Mouse (Mus musculus): Measurements from ENCODE around the gene Plekho2. TPM values are rescaled to one million over a fixed set of nuclear protein-coding genes. Genes with fewer than 3 reads are reported as not detected.

Plekho2 gene
- polyA plus RNA-seq (2015; fragmentation: Nextera tagmentation; extraction: Ambion mirVana) = 6.6 and 6.7 TPM in 2 replicates

GRCm38 (mm10) chr9:65579781-65580371 lies at the start of gene Plekho2:
Gene Plekho2 (minus strand): TSS chr9:65580040.
- TF ChIP-seq CTCF (IDR thresholded peaks at IDR 0.05; ENCODE audit: low read depth) = no peak
- WGBS = under 1% methylated on average over 42 of the region's 45 CpGs
- Histone ChIP-seq H3K9me3 (ENCODE audit: control insufficient read depth) (no peaks in the 10 kb centered on the region), H3K27ac (ENCODE audit: low read depth, low read length) (peak within 1 kb of the TSS; percentile 78), H3K27me3 (replicated peaks; ENCODE audit: control insufficient read depth, insufficient read depth, low read length) (no peaks in the 10 kb centered on the region), H3K36me3 (ENCODE audit: control insufficient read depth, insufficient read depth) (no peaks in the 10 kb centered on the region), H3K4me3 (ENCODE audit: low read depth, low read length) (peak within 1 kb of the TSS; percentile 54), H3K4me1 (replicated peaks; ENCODE audit: control insufficient read depth, insufficient read depth, low read length) (peaks cover 15% of the 10 kb centered on the region), H3K9ac (ENCODE audit: low read depth, low read length) (peak within 1 kb of the TSS; percentile 55), H3K4me2 (replicated peaks; ENCODE audit: low read depth) (peak within 1 kb of the TSS; percentile 77)
- peak; percentile 81 for ATAC-seq

GRCm38 (mm10) chr9:65629025-65629766 lies 49.4 kb upstream of the Plekho2 start, which contains the start of gene Rbpms2:
Gene Rbpms2 (plus strand): TSS chr9:65629648.
- peaks cover 26% of the 10 kb centered on the region; the same call in 1 of the 2 replicates for H3K27me3 ChIP-seq (replicated peaks; ENCODE audit: control insufficient read depth, insufficient read depth, low read length)
- H3K9me3 ChIP-seq (ENCODE audit: control insufficient read depth) = no peaks in the 10 kb centered on the region
- peak within 1 kb of the TSS; percentile 87 for H3K4me2 ChIP-seq (replicated peaks; ENCODE audit: low read depth)
- 0 out of 2 replicates have a peak, but pooled peaks cover 3% of the 10 kb centered on the region for H3K4me1 ChIP-seq (replicated peaks; ENCODE audit: control insufficient read depth, insufficient read depth, low read length)
- peak within 1 kb of the TSS; percentile 28 for H3K27ac ChIP-seq (ENCODE audit: low read depth, low read length)
- no peak for ATAC-seq
- TF ChIP-seq CTCF (IDR thresholded peaks at IDR 0.05; ENCODE audit: low read depth) = no peak
- 4% methylated on average over 39 of the region's 40 CpGs for WGBS
- peak within 1 kb of the TSS; percentile 53 for H3K9ac ChIP-seq (ENCODE audit: low read depth, low read length)
- no peaks in the 10 kb centered on the region for H3K36me3 ChIP-seq (ENCODE audit: control insufficient read depth, insufficient read depth)
- H3K4me3 ChIP-seq (ENCODE audit: low read depth, low read length) = peak within 1 kb of the TSS; percentile 70

- ATAC-seq = no peak
- no peak overlapping the region for H3K4me2 ChIP-seq (replicated peaks; ENCODE audit: low read depth)
- H3K9me3 ChIP-seq (ENCODE audit: control insufficient read depth) = no peaks in the 10 kb centered on the region
- H3K9ac ChIP-seq (ENCODE audit: low read depth, low read length) = no peak overlapping the region
- H3K4me1 ChIP-seq (replicated peaks; ENCODE audit: control insufficient read depth, insufficient read depth, low read length) = no peaks in the 10 kb centered on the region
- no peak overlapping the region for H3K4me3 ChIP-seq (ENCODE audit: low read depth, low read length)
- no peak for TF ChIP-seq CTCF (IDR thresholded peaks at IDR 0.05; ENCODE audit: low read depth)
- H3K27ac ChIP-seq (ENCODE audit: low read depth, low read length) = no peak overlapping the region
- peaks cover 9% of the 10 kb centered on the region; the same call in 1 of the 2 replicates for H3K27me3 ChIP-seq (replicated peaks; ENCODE audit: control insufficient read depth, insufficient read depth, low read length)
- whole genome bisulfite sequencing = 56% methylated on average over 2 of the region's 2 CpGs
- H3K36me3 ChIP-seq (ENCODE audit: control insufficient read depth, insufficient read depth) = no peaks in the 10 kb centered on the region
These were observed 44.4 kb upstream of the Plekho2 start for GRCm38 (mm10) chr9:65624266-65624665.

- no peak for TF ChIP-seq CTCF (IDR thresholded peaks at IDR 0.05; ENCODE audit: low read depth)
- Histone ChIP-seq H3K4me2 (replicated peaks; ENCODE audit: low read depth) (no peak overlapping the region), H3K4me3 (ENCODE audit: low read depth, low read length) (no peak overlapping the region), H3K27ac (ENCODE audit: low read depth, low read length) (no peak overlapping the region), H3K36me3 (ENCODE audit: control insufficient read depth, insufficient read depth) (no peaks in the 10 kb centered on the region), H3K9me3 (ENCODE audit: control insufficient read depth) (no peaks in the 10 kb centered on the region), H3K4me1 (replicated peaks; ENCODE audit: control insufficient read depth, insufficient read depth, low read length) (no peaks in the 10 kb centered on the region), H3K9ac (ENCODE audit: low read depth, low read length) (no peak overlapping the region), H3K27me3 (replicated peaks; ENCODE audit: control insufficient read depth, insufficient read depth, low read length) (0 out of 2 replicates have a peak, but pooled peaks cover 2% of the 10 kb centered on the region)
- 84% methylated on average over 5 of the region's 5 CpGs for WGBS
- no peak for ATAC-seq
These were observed 43.0 kb upstream of the Plekho2 start for GRCm38 (mm10) chr9:65622826-65623225.

GRCm38 (mm10) chr9:65621666-65622065 lies 41.8 kb upstream of the Plekho2 start:
- H3K4me2 ChIP-seq (replicated peaks; ENCODE audit: low read depth) = no peak overlapping the region
- ATAC-seq = no peak
- no peak for TF ChIP-seq CTCF (IDR thresholded peaks at IDR 0.05; ENCODE audit: low read depth)
- H3K9ac ChIP-seq (ENCODE audit: low read depth, low read length) = no peak overlapping the region
- no peaks in the 10 kb centered on the region for H3K36me3 ChIP-seq (ENCODE audit: control insufficient read depth, insufficient read depth)
- H3K27me3 ChIP-seq (replicated peaks; ENCODE audit: control insufficient read depth, insufficient read depth, low read length) = no peaks in the 10 kb centered on the region
- H3K4me3 ChIP-seq (ENCODE audit: low read depth, low read length) = no peak overlapping the region
- 72% methylated on average over 2 of the region's 2 CpGs for WGBS
- no peak overlapping the region for H3K27ac ChIP-seq (ENCODE audit: low read depth, low read length)
- no peaks in the 10 kb centered on the region for H3K4me1 ChIP-seq (replicated peaks; ENCODE audit: control insufficient read depth, insufficient read depth, low read length)
- H3K9me3 ChIP-seq (ENCODE audit: control insufficient read depth) = no peaks in the 10 kb centered on the region

- Histone ChIP-seq H3K4me1 (replicated peaks; ENCODE audit: control insufficient read depth, insufficient read depth, low read length) (no peaks in the 10 kb centered on the region), H3K9ac (ENCODE audit: low read depth, low read length) (no peak overlapping the region), H3K27me3 (replicated peaks; ENCODE audit: control insufficient read depth, insufficient read depth, low read length) (no peaks in the 10 kb centered on the region), H3K27ac (ENCODE audit: low read depth, low read length) (no peak overlapping the region), H3K4me3 (ENCODE audit: low read depth, low read length) (no peak overlapping the region), H3K36me3 (ENCODE audit: control insufficient read depth, insufficient read depth) (no peaks in the 10 kb centered on the region), H3K9me3 (ENCODE audit: control insufficient read depth) (no peaks in the 10 kb centered on the region), H3K4me2 (replicated peaks; ENCODE audit: low read depth) (no peak overlapping the region)
- WGBS = 86% methylated on average over 4 of the region's 4 CpGs
- no peak for TF ChIP-seq CTCF (IDR thresholded peaks at IDR 0.05; ENCODE audit: low read depth)
- ATAC-seq = no peak
These were observed 41.4 kb upstream of the Plekho2 start for GRCm38 (mm10) chr9:65621196-65621595.

Measured in intestine, postnatal 0 days (tissue).